Mouse (Mus musculus): ENCODE measurements at regions not wholly inside any gene's neighbourhood (a gene's known extent, or its start where the extent isn't known, plus 50 kb on each side); places are given as distances from the start of the nearest gene placed in this dataset.

- TF ChIP-seq CTCF (conservative IDR thresholded peaks at IDR 0.05; ENCODE audit: low read length) = peak; percentile 16; the same call in 1 of the 2 replicates
- TF ChIP-seq NANOG (IDR thresholded peaks at IDR 0.05; ENCODE audit: borderline replicate concordance, low read length) = no peak
- TF ChIP-seq POU5F1 (IDR thresholded peaks at IDR 0.05; ENCODE audit: borderline replicate concordance, low read length) = no peak
Measured at GRCm38 (mm10) chr12:59460997-59461961, 241.8 kb upstream of the Fbxo33 start.

Measured in E14TG2a.4 (cell line).